Mouse (Mus musculus): Measurements from ENCODE around the gene Pglyrp2.

GRCm38 (mm10) chr17:32416771-32417170, 7.2 kb downstream of the Pglyrp2 start:
- no peak for TF ChIP-seq CTCF (IDR thresholded peaks at IDR 0.05)
- no peak for TF ChIP-seq POLR2A (IDR thresholded peaks at IDR 0.05; ENCODE audit: insufficient read depth, low read depth, low read length)
- TF ChIP-seq EP300 (IDR thresholded peaks at IDR 0.05; ENCODE audit: insufficient read depth, low read depth, low read length) = no peak

Measured in heart, adult 2 months (tissue).